Mouse (Mus musculus) adrenal gland, postnatal 4 days (tissue): ENCODE data around the gene Chid1. TPM values are rescaled to one million over a fixed set of nuclear protein-coding genes. Genes with fewer than 3 reads are reported as not detected.

Experiments used
- total RNA-seq, 2 experiments: library from RNA; stranded (reverse); gene quantifications; 2 replicates each; pipeline ENCODE4 v1.2.3; 2021

Gene Chid1
- total RNA-seq, 2 experiments from 2014 or later, result 42.4 to 49.2 TPM

Other genes with a start within 250 kb of the Chid1 start
- gene Drd4, start 247.9 kb downstream of the Chid1 start, total RNA-seq, result under 1 TPM; 0.34 to 0.36 TPM
- gene Deaf1, start 212.2 kb downstream of the Chid1 start, total RNA-seq, result 10 to 100 TPM; 74.1 to 78.8 TPM
- 10 to 100 TPM; 34.8 to 36.6 TPM for gene Tmem80, start 212.1 kb downstream of the Chid1 start, total RNA-seq
- gene Eps8l2, start 201.0 kb downstream of the Chid1 start, total RNA-seq, result 10 to 100 TPM in 1 of 2 experiments, 1 to 10 TPM in 1; 3.1 to 15.7 TPM
- 100 to 1,000 TPM; 251 to 277 TPM for gene Taldo1, start 147.7 kb downstream of the Chid1 start, total RNA-seq
- 10 to 100 TPM; 44.9 to 50.6 TPM for gene Gatd1, start 125.7 kb downstream of the Chid1 start, total RNA-seq
- gene Cend1, start 110.4 kb downstream of the Chid1 start, total RNA-seq, result 1 to 10 TPM; 2.7 to 4.8 TPM
- gene Slc25a22, start 102.0 kb downstream of the Chid1 start, total RNA-seq, result 10 to 100 TPM; 46.9 to 60.3 TPM
- 10 to 100 TPM in 1 of 2 experiments, 1 to 10 TPM in 1; 8.4 to 12.6 TPM for gene Pidd1, start 95.8 kb downstream of the Chid1 start, total RNA-seq
- gene Rplp2, start 92.5 kb downstream of the Chid1 start, total RNA-seq, result 1,000 to 10,000 TPM; 1,329 to 1,362 TPM
- gene Pnpla2, start 84.7 kb downstream of the Chid1 start, total RNA-seq, result 100 to 1,000 TPM; 173 to 205 TPM
- gene Cracr2b, start 78.8 kb downstream of the Chid1 start, total RNA-seq, result 10 to 100 TPM; 13.1 to 14.2 TPM
- 100 to 1,000 TPM; 209 to 215 TPM for gene Cd151, start 72.5 kb downstream of the Chid1 start, total RNA-seq
- gene Polr2l, start 64.7 kb downstream of the Chid1 start, total RNA-seq, result 10 to 100 TPM; 57.7 to 61.2 TPM
- 10 to 100 TPM; 77.9 to 79.6 TPM for gene Tspan4, start 64.6 kb downstream of the Chid1 start, total RNA-seq
- 10 to 100 TPM; 75.6 to 81.5 TPM for gene Ap2a2, start 22.3 kb upstream of the Chid1 start, total RNA-seq
- under 1 TPM; 0.08 to 0.14 TPM for gene Muc6, start 115.5 kb upstream of the Chid1 start, total RNA-seq
- gene Muc2, start 150.5 kb upstream of the Chid1 start, total RNA-seq, result 1 to 10 TPM in 1 of 2 experiments, under 1 TPM in 1; 0.45 to 1.1 TPM
- not detected for gene Muc5ac, start 249.1 kb upstream of the Chid1 start, total RNA-seq